Mouse (Mus musculus) v-Abl transformed pro-B cells (cell line): ENCODE data around the gene Snrnp25.

Experiments used
- in situ Hi-C, 2 experiments: fragments of 400-800 bp; cut with MboI; formaldehyde crosslinking; loops; one replicate each; pipeline ENCODE4 v1.15.1; 2025; ENCODE audit not compliant: unreplicated experiment in 2 of 2

The Snrnp25 gene

DNA sequence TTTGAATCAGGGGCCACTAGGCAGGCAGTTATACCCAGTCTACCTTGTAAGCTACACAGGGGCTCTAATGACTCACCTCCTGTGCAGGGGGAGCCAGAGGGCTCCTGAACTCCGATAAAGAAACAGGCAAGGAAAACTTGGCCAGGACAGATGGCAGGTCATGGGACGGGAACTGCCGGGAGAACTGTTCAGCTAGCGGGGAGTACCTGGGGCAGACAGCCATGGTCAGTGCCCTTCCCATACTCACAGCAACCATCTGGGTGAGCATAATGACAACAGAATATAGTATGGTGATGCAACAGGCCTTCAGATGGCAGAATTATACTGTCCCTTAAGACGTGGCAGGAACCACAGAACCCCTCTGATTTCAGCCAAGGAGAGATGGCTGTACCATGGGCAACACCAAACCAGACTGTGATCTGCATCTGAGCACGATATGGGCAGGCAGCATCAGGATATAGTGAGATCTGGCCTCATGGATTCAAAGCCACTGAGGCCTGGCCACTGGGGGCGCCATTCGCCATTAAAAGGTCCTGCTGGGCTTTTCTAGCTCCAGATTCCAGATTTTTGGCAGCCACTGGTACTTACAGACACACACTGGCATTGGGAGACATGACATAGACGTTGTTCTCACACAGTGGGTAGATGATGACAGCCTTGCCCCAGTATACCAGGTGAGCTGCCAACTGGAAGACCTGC lies 31.6 kb downstream of the Snrnp25 start:
- in situ Hi-C loops, result loop anchor here in 1 of 2 experiments (10.0 kb wide), 1 partner anchor 52 kb away; no protein-coding TSS in a partner anchor

DNA sequence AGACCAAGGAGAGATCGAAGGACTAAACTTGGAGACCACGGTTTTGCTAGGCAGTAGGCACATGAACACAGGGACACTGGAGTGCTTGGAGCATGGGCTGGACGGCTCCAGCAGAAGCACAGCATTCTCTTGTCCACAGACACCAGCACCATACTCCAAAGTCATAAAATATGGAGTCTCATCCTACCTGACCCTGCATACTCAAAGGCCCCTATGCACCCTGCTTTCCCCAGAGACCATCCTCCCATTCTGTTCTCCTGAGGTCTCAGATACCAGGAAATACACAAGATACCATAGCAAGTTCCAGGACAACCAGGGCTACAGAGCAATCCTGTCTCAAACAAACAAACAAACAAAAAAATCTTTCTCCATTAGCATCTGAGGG lies 32.2 kb downstream of the Snrnp25 start:
- in situ Hi-C loops, result loop anchor here in 1 of 2 experiments (10.0 kb wide), 1 partner anchor 53 kb away; no protein-coding TSS in a partner anchor

DNA sequence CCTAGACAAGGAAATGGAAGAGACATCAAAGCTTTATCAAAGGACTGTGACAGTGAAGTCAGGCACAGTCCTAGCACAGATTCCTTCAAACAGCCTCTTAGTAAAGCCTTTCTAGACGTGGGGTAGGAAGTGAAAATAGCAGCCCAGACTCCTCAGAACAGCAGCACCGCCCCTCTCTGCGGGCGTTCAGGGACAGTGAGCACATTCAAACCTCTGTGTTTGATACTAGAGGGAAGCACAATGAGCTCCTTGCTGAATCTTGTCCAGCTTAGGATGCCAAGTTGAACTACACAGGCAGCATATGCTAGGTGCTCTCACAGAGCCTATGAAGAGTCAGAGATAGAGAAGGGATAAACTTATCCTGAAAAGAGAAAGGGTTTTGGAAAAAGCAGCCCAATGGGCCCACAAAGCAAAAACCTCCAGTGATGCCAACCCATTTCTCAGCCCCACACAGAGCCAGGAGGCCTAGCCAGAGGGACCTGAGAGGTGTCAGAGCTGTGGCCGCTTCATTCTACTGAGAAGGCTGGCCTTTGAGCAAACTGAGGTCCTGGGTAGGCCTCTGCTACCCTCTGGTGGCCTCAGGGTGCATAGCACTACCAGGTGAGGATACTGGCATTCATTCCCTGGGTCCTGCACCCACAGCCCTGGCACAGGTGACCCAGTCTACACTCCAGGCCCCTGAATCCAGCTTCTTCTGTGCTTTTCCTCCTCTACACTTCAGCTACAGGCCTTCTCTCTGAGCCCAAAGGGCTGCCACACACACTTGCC lies 33.1 kb downstream of the Snrnp25 start:
- in situ Hi-C loops, result loop anchor here in 1 of 2 experiments (10.0 kb wide), 1 partner anchor 53 kb away; no protein-coding TSS in a partner anchor

DNA sequence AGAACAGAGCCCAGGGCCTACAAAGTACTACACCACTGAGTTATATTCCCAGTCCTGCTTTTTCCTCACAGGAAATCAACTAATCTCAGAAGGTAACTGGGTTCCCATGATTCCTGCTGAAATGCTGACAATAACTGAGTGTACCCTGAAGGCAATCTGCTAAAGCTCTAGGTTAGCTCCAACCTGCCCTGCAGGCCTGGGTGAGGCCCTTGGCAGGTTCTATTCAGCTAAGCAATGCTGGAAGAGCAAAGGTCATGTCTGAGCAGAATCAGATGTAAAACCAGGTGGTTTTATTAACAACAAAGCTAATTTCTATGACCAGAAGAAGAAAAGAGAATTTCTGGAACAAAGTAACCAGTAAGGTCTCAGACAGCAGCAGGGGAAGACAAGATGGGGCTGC lies 36.2 kb downstream of the Snrnp25 start:
- in situ Hi-C loops, result no loop called here

DNA sequence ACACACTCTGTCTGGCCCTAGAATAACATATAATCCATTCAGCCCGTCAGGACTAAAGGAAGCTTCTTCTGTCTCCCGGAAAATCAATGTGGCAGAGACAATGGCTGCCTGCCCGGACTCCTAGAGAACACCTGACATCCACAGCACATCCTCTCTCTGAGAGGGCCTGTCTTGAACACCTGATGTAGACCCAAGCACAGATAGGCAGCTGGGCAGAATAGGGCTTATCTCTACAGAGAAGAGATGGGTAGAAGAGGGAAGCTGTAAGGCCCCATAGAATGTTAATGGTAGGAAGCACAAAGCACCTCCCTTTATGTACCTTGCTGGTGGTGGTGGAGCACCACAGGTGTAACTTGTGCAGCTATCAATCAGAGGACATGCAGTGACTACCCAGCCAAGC lies 37.0 kb downstream of the Snrnp25 start:
- in situ Hi-C loops, result no loop called here

DNA sequence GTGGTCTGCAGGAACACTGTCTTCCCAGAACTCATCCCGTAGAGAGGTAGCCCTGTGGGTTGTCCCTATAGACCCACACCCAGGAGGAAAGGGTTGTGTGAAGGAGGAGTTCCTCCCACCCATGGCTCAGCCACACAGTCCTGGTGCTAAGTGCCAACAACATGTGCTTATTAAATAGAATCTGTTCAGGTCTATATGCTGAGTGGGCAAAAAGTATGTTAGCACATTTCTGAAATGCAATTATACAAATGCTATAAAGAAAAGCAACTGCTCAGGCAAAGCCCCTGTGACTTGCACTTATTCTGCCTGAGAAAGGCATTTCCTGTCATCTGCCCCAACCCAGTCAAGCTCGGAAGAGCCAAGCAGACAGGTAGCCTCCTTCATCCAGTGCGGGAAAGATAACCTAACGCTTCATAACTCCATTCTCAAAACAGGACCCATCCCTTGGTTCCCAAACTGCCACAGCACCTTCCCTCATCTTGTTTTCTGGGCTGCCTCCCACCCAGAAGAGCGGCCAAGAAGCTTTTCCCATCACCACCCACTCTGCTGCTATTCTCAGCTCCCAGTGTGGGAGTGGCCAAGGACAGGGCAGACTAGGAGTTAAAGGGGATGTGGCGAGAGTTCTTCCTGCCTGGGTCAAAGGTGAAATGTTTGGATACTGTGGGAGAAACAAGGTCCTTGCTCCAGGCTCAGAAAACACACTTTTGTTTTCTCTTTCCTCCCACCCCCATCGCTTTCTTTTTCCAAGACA lies 38.2 kb downstream of the Snrnp25 start:
- in situ Hi-C loops, result no loop called here

DNA sequence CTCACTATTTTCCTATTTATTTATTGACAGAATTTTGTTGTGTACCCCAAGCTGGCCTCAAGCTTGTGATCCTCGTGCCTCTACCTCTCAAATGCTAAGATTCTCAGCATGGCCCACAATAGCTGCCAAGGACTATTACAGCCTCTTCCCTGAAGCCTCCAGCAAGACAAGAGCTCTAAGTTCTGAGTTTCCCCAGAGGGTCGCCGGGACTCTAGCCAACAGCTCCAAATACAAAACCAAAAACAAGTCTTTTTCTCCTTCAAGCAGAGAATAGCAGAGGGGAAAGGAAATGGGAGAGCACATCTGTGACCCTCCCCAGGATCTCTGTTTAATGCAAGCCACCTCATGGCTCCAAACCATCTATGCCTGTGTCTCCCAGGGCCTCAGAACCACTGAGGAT lies 38.8 kb downstream of the Snrnp25 start:
- in situ Hi-C loops, result no loop called here

DNA sequence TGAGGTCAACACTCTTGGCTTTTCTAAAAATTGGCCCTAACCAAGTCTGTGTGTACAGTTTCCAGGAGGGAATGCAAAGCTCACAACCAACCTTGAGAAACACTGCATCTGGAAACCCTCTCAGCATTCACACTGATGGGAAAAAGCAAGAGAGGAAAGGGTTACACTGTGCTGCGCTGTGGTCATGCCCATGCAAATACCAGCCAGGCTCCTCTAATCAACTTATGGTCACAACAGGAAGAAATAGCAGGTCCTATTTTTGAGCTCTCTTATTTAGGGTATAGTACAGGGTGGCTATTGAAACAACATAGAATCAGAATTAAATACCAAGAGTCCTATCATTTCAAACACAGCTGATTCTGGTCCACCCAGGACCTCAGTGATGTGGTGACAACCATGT lies 39.4 kb downstream of the Snrnp25 start:
- in situ Hi-C loops, result no loop called here

DNA sequence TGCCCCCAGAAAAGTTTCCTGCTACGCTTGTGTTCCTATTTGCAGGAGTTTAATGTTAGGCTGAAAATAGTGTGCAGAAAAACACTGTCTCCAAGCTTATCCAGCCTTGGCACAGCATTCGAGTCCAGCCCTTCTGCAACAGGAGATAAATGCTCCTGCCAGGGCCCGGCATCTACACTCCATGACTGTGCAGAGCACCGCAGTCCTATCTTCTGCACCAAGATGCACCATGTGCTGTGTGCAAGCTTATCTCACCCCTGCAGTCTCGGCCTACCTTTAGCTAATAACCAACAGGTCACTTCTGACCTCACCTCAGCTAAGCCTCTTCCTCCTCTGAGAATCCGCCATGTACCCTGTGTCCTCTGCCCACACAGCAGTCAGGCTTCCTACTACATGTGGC lies 40.4 kb downstream of the Snrnp25 start:
- in situ Hi-C loops, result no loop called here

DNA sequence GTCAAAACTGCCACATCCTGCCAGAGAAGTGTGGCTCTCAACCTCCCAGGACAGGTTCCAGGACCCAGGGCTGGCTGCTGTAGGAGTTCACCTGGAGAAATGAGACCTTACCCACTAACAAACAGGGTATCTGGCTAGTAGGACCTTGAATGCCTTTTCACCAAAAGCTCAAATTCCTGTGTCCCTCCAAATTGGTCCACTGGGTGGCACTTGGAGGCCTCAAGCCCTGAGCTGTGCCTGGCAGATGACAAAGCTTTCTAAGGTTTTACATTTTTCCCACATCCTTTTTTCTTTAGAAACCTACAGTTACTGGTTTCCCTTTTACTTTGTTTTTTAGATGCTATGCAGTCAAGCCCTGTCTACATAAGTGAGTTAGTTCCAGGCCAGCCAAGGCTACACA lies 41.9 kb downstream of the Snrnp25 start:
- in situ Hi-C loops, result no loop called here

DNA sequence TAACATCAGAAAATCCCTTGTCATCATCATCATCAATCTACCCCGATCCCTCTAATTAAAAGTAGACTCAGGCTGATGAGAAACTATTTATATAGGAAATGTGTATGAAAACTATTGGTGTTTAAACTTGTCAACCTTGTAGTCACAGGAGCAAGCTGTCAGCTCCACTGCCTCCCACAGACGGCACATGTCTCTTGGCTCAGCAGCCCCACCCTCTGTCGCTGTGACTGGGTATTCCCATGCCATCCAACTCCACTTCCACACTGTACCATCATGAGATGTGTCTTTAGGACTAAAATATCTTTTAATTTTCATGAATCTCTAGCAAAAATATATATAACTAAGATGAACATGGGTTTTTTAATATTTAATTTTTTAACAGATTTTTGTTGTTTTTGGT lies 43.1 kb downstream of the Snrnp25 start:
- in situ Hi-C loops, result no loop called here

DNA sequence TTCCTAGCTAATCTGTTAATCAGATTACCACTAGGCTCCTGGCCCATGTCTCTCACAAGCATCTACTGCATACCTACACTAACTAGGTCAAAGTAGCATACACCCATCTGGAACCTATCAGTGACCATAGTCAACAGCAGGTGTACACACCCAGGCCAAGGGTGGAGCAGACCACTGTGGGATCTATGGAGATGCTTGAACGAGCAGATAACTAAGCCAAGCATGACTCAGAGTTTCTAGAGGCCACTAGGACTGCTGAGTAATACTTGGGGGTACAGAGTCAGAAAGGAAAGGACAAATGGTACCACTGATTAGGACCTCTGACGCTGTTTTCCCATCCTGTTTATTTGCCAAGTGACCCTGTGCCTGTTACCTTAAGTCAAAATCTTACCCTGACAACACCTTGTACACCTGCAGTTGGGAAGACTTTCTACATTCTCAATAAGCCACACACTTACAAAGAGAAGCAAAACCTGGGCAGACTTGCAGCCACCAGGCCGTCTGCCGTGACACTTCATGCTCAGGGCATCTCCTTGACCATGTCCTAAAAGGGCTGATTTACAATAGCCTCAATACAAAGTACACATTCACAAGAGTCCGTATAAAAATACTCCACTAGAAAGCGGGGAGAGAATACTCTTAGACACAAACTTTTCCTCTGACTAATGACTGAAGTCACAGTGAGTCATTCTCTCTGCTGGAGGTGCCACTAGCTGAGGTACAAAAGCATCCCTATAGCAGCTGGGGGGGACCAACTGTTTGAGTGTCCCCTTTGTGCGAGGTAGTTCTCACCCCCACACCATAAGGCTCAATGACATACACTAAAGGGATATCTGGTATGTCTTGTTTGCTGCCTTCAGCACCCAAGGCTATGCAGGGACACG lies 45.9 kb downstream of the Snrnp25 start:
- in situ Hi-C loops, result loop anchor here in 1 of 2 experiments (5.0 kb wide), 1 partner anchor 39 kb away; no protein-coding TSS in a partner anchor

DNA sequence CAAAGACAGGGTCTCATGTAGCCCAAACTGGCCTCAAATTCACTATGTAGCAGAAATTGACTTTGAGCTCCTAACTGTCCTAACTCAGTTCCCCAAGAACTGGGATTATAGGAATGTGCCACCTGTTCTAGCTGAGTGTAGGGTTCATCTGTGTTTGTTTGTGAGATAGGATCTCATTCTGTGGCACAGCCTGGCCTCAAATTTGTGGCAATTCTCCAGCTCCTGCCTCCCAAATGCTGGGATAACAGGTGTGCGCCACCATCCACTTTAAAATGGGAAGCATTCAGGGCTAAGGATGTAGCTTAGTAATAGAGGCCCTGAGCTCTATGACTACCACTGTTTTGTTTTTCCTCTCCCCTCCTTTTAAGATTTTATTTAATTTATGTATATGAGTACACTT lies 47.9 kb downstream of the Snrnp25 start:
- in situ Hi-C loops, result loop anchor here in 1 of 2 experiments (5.0 kb wide), 1 partner anchor 41 kb away; no protein-coding TSS in a partner anchor

DNA sequence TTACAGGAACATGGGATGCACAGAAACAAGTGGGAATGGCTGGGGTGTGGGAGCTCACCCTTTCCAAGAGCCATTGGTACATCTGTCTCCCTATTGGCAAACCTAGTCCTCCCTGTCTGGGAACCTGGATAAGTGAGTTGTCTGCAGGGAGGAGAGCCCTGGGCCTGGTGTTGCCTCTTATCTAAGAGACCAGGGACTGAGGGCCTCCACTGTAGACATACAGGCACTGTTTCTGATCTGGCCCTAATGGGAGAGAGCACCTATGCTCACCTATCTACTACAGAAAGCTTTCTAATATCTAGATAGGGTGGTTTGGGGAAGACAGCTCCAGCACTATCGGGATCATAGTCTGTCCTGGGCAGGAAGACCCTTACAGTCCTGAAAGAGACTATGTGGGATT lies 50.9 kb downstream of the Snrnp25 start:
- in situ Hi-C loops, result no loop called here

DNA sequence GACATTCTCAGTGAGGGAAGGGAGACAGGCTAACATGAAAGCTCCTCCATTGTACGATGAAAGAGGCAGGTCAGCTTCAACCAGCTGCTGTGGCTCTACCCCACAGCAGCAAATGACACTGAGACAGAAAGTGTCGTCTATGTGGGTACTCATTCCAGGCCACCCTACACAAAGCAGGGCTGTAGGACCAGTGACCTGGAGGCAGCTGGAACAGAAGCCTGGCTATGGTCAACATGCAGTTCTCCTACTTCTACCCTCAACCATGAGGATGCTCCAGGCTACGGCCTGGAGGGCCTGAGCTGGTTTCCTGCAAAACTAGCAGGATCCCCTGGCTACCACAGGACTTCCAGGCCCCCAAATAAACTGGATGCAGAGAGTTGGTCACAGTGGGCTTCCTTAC lies 51.4 kb downstream of the Snrnp25 start:
- in situ Hi-C loops, result no loop called here
